Mouse (Mus musculus) urinary bladder, postnatal 36 days (tissue): ENCODE results near the gene Hrh3.

ENCODE experiments used
- DNase-seq, 2 experiments: peaks; one replicate each; pipeline ENCODE4 v3.0.0; 2022; ENCODE audit warnings: low spot score in 2 of 2, mixed read lengths in 1 of 2

Hrh3 gene

DNA sequence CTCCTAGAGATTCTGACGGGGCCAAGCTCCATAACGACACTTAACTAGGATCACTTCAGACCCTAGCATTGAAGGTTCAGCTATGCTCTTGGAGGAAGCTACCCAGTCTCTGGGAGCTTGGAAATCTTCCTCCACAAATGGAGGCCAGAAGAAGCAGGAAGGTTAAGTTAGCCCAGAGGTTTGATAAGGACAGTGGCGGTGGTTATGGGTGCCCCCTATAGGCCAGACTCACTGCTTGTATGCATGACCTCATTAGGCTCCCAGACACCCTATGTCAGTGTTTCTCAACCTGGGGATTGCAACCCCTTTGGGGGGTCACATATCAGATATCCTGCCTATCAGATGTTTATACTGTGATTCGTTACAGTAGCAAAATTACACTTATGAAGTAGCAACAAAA, 2.8 kb upstream of the Hrh3 start:
- no peak for DNase-seq

DNA sequence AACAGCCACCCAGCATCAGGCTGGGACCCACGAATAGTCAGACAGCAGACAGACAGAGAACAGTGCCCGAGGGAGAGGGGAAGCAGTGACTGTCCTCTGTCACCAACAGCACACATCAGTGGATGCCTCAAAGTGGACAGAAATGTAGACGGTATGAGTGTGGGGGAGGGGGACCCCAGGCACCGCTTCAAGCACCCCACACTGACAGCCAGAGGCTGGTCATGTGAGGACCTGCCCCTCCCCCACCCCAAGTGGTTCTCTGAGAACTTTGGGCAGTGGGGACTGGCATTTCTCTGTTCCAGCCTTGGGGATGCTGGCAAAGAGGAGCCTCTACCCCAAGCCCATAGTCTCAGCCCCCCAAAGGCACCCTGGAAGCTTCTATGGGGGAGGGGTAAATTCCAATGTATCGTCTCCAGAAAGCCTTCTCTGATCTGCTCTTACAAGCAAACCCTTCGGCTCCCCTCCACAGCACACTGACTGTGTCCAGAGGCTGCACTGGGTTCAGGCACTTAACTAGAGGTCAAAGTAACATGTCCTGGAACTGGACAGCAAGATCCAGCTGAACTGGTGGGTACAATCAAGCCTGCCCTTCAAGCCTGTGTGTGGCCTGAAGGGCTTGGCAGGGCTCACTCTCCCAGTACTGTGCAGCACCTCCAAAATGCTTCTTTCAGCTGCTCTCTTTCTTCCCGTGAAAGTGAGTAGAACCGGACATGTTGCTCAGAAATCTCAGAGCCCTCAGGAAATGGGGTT, 1.3 kb upstream of the Hrh3 start:
- DNase-seq = no peak

DNA sequence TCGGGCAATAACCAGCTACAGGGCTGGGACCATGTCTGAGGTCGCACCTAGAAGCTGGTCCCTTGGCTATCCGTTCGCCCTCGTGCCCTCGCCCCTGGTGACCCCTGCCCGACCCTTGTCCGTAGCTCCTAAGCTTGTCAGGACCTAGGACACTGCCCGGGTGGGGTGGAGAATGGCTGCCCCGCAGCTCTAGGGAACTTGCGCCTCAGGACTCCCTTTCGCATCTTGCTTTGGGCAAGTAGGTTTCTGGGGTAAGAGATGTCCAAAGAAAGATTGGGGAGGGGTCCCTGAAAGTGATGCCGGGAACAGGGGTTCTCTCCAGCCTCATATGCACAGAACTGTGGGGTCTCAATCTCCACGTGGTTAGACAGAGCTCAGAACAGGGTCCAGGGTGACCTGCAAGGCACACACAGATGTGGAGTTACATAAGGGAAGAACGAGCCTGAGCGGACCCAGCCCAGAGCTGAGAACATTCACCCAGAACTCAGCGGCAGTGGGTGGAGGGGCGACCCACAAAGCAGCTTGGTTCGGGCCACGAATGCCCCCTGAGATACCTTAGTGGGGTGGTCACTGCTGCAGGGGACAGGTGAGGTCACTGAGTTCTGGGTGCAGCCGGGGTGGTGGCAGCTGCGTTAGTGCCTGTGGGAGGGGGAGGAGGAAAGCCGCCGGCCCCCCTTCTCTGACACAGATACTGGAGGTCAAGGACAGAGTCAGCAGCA, 530 bp upstream of the Hrh3 start:
- DNase-seq = no peak

DNA sequence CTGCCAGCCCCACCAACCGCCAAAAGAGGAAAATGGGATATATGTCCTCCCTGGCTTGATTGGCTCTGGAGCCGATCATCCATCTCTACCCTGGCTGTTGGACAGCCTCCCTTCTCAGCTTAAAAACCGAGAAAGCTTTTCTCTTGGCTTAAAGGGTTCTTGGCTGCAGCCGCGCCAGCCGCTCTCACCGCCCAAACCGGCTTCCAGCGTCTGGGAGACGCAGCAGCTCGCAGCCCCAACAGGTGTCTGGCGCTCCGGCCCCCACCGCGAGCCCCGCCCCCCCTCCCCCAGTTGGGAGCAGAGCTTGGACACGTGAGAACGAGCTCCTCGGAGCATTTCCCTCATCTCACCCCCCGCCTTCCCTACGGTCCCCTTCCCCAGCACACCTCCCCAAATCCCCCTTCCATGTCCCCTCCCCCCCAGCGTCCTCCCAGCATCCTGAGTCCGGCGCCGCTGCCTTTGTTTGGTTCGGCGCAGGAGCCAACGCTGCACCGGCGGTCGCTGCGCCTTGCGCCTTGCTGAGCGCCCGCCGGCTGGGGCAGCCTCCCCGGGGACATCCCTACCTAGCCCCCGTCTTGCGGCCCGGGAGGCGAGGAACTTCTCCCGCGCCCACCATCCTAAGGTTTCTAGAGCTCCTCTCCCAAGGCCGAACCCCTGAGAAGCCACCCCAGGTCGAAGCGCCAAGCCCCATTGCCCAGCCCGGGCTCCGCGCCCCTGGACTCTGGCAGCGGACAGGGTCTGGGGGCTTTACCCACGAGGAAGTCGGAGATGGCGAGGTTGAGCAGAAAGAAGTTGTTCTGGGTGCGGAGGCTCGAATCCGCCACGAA, 924 bp downstream of the Hrh3 start:
- DNase-seq = no peak

DNA sequence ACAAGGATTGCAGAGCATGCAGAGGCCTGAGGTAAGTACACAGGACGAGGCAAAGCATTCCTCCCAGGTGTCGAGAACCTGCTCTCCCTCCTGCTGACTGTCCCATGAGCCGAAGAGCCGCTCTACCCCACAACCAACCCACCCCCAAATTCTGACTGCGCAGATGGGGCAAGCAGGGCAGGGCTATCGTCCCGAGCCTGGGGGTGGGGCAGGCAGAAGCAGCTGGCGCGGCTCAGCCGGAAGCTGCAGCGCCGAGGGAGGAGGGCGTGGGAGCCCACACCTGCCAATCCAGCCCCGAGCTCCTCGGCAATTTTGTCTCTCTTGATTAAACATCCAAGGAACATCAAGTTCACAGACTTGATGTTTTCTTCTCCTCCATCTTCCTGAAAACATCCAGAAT, 4.8 kb downstream of the Hrh3 start:
- no peak for DNase-seq

DNA sequence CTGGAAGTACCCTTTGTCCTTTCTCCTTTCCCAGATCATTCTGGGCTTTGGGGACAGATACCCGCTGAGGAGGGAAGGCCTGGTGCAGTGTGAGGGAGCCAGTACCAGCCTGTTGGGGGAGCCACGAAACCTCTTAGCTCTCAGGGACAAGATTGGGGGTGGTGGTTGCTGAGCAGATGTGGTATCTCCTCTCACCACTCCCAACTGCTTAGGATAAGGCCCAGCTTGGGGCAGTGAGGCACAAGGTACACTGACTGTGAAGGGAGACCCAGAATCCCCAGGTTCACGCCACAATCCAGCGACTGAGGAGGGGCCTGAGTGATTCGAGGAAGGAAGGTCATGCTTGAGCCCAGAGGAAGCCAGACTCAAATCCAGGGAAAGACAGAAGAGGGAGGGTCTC, 6.1 kb downstream of the Hrh3 start:
- no peak for DNase-seq

DNA sequence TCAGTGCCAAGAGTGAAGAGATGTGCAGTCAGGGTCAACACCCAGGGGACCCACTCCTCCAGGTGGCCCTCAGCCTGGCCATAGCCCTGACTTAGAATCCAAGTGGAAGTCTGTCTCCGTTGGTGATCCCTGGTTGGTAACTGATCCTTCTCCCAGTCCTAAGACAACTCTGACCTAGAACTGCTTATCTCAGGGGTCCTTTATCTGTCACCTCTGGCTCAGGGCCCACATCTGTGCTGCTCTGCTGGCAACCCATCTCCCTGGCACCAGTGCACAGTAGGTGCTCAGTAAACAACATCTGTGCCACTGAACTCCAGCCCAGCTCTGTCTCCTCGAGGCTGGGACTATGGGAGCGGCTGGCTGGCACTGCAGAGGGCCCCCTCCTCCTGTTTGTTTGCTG, 6.7 kb downstream of the Hrh3 start:
- no peak for DNase-seq

DNA sequence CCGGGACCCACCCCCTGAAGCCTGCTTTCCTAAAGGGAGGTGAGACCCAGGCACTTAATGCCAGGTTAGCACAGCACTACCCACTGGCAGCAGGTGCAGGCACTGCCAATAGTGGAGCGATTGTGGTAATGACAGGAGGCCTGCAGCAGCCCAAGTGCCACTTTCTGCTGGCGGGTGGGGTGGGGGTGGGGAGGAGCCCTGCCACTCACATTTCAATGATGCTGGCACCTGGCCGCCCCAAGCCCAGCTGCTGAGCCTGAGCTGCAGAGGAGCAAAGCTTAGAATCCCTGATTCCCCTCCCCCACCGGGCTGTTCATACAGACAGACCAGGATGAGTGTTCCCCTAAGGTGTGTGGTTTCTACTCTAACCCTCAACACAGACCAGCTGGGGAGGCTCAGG, 8.6 kb downstream of the Hrh3 start:
- DNase-seq = no peak

DNA sequence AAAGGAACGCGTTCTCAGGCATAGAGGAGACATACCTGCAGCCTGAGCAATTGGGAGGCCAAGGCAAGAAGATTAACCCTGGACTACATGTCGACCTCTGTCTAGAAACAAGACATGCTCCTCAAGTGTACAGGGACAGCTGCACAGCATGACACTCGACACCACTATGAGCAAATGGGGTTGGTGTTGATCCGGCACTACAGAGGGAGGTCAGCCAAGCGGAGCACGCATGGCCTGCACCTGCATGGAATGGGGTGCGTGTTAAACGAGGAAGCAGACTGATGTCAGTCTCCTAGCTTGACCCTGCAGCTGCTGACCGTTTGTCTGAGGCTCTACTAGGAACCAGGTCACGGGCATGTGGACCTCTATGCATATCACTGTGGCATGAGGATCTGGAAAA, 14.0 kb downstream of the Hrh3 start:
- no peak for DNase-seq

DNA sequence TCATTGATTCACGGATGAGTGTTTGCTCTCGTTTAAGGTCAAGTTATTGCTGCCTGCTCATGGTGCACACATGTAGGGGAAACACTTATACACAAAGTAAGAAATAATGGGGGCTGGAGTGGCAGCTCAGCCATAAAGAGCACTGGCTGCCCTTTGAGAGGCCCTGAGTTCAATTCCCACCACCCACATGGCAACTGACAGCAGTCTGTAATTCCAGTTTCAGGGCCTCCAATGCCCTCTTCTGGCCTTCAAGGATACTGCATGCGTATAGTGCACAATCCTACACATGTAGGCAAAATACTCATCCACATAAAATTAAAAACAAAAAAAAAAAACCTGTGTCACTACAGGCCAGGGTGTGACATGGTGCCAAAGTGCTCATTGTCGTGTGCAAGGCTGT, 16.8 kb downstream of the Hrh3 start:
- no peak for DNase-seq

DNA sequence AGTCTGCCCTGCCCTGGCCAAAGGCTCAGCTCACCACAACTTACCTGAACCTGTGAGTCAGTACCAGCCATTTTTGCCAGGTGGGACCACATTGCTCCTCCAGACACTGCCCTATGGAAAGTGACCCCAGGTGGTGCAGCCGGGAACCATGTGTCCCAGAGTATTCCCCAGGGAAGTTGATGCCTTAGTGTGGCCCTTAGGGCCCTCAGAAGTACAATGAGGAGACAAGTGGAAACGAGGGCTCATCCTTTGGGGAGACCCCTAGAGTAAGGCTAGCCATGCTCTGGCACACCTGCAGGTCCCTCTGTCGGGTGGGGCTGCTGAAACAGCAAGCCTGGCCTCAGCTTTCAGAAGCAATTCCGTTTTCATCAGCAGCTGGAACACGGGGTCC, 17.7 kb downstream of the Hrh3 start:
- no peak for DNase-seq

DNA sequence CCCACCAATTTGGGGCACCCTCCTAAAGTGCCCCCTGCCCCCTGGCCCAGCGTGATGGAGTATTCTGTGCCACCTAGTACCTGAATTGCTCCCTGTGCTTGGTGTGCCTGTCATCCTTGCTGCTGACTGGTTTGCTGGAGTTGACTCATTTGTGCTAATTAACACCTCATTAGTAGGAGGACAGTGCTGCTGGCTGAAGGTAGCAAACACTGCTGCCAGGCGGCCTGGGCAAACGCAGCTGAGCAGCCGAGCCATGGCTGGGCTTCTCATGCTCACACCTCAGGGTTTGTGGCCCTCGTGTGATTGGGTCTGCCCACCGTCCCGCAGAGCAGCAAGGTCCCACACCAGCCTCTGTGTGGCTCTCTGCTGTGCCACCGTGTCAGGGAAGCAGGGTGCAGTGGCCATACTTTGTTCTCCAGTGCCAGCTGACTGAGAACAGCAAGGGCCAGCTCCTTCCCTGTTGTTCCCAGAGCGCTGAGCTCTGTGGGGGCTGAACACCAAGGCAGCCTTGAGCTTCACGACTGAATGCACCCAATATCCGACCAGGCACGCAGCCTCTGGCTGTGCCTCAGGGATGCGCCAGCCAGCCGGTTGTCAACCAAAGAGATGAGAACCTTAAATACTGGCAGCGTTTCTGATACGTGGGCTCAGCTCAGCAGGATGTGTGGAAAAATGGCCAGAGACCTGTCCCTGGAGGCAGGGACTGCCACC, 18.2 kb downstream of the Hrh3 start:
- DNase-seq = no peak

DNA sequence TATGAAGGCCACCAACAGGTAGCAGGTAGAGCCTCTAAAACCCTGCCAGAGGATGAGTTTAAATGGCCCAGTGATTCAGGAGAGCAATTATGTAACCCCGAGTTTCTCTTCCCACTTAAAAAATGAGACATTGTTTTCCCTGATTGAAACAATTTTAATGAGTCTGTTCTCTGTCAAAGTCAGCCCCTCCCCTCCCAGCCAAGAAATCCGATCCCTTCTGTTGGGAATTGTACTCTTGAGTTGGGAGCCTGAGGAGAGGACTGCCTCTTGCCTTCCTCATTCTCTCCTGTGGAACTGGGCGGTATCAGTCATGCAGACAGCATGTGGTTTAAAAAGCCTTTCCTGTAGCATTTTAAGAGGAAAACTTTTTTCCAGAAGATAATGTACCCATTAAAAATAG, 19.7 kb downstream of the Hrh3 start:
- no peak for DNase-seq

DNA sequence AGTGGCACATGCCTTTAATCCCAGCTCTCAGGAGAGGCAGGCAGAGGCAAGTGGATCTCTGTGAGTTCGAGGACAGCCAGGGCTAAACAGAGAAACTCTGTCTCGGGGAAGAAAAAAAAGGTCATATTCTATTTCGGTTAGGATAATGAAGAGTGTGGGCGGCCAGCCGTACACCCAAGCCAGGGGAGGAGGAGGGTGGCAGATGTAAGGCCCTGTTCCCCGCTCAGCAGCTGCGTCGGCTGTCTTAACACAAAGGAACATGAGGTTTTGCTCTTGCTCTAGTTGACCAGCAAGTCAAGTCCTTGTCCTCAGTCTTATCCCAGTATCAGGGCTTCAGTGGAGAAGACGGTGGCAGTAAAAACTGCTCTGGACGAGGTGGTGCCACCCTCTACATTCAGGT, 21.2 kb downstream of the Hrh3 start:
- DNase-seq = no peak

DNA sequence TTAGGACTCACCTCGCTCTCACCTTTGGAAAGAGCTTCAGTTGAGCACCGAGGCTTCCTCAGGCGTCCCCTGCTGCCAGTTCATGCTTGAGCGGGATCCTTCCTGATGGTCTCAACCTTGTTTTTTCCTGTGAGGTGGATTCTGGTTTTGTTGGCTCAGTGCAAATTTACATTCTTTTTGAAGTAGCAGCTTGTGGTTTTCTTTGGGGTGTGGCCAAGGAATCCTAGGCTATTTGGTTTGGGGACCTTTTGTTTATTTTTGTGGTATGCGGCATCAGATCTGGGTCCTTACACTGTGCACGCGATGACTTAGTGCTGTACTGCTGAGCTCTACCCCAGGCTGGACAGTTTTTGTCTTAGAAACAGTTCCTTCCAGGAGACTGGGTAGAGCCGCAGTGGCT, 23.6 kb downstream of the Hrh3 start:
- DNase-seq = no peak

DNA sequence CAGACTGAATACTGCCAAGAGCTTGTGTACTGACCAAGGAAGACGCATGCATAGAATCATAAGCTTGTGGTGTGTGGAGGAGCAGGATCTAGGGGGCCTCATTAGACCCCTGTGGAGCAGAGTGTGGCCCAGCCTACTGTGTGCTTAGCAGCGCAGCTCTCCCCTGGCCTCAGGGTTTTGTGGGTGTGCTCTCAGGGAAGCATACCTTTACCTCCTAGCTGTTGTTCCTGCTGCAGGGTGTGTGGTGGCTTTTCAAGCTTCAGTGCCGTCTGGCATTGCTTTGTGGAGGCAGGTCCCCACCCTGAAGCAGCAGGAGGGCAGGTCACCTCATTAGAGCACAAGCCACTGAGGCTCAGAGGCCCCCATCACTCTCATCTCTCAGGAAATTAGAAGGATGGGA, 26.7 kb downstream of the Hrh3 start:
- DNase-seq = no peak

DNA sequence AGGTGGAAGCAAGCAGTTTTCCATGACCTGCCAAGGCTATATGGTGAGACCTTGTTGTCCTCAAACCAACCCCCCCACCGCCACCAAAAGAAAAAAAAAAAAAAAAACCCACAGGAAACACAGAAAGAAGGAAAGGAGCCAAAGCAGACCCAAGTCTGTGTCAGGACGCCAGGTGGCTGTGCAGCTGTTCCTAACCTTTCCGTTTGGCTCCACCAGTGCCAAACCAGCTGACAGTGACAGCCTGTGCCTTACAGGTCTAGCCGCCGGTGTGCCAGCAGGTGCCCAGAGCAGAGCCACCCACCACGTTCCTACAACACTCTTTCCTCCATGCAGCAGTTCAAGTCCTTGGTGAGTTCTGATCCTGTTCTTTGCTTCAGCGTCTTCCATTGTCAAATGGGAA, 31.4 kb downstream of the Hrh3 start:
- no peak for DNase-seq

DNA sequence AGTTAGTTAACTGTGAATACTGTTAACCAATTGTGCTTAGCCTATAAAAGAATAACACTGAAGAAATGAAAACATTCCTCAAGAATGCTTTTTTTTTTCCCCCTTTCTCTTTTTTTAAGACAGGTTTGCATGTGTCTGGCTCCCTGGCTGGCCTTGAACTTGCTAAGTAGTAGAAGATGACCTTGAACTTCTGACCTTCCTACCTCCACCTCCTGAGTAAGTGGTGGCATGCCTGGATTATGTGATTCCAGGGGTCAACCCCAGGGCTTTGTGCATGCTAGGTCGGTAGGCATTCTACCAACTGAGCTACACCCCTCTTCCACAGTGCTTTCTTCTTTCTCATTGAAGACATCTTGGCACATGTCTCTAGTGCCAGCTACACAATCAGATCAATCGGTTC, 32.6 kb downstream of the Hrh3 start:
- DNase-seq = no peak

DNA sequence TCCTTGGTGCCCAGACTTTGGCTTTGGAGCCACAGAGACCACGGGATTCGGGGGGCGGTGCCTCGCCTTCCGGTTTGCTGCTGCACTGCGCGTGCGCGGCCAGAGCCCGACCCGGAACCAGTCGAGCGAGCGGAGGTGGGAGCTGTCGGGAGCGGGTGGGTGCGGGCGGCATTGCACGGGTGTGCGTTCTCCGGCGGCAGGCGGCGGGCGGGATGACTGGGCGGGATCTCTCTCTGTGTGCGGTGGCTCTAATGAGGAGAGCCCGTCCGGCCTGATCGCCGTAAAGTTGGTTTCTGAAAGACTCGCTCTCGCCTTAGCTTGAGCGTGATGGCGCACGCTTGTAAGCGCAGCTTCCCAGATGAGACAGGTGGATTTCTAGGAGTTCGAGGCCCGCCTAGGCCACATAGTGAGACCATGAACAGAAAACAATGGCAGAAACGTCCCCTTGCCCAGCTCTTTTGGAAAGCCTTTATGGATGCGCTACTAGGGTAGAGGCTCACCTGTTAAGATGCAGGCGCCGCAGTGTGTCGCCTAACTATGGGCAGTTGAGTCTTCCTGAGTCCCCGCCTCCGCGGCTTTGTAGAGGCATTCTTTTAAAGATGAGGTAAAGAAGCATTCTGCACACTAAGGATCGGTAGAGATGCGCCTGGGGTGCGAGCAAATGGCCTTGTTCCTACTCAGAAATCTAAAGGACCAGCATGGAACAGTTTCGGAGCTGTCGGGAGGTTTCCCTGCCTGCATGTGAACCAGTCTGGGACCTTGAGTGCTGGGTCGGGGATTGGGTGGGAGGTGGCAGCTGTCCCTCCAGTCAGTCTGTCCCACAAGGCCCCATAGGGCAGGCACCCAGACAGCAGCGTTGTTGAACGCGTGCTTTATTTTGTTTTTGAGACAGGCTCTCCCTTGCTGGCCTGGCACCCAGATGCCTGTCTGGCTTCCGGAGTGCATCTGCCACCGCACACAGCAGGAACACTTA, 33.5 kb downstream of the Hrh3 start, which contains the start of gene Mtg2:
TSS of gene Mtg2 (plus strand) at position 108 of the 973 bp plus-strand sequence.
- DNase-seq = peak; percentile 93 to 95

DNA sequence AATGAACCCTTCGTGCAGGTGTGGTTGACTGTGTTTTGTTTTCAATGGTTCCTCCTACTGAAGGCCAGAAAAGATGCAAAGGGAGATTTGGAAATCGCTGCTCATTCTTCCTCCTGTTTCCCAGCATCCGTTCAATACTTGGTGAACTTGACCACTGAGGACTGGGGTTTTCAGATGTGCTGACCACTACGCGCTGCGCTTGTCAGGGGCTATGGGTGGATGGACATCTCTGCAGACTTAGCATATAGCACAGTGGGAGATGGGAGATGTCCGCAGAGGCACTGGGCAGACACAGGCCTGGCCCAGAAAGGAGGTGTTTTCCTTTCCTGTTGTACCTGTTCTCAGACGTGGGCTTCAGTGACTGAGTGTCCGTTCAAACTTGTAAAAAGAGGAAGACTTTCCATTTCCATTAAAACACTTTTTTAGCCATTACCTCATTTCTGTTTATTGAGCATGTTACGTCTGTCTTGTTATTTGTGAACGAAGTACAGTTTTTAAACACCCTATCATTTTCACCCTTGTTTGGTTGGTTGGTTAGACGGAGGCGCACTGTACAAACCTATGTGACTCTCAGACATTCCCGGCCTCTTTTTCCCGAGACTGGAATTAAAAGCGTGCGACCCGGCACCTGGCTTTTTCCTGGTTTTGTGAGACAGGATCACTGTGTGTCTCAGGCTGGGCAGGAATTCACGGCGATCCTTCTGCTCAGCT, 34.4 kb downstream of the Hrh3 start:
- no peak for DNase-seq
